Mouse (Mus musculus) kidney, postnatal 36 days (tissue): Measurements from ENCODE around the gene Serpina3i.
"Not testable (repeated sequence)": the region's sequence is repeated elsewhere in the genome, so short reads cannot be mapped to it uniquely, and the experiment has no call there.

Source experiments
- DNase-seq, 2 experiments: peaks; one replicate each; pipeline ENCODE4 v3.0.0; 2021 to 2022; ENCODE audit warnings: mixed read lengths in 2 of 2

The Serpina3i gene

GRCm38 (mm10) chr12:104262863-104263262, at the start of gene Serpina3i:
TSS of gene Serpina3i (plus strand) at chr12:104263122.
- no peak for DNase-seq

DNA sequence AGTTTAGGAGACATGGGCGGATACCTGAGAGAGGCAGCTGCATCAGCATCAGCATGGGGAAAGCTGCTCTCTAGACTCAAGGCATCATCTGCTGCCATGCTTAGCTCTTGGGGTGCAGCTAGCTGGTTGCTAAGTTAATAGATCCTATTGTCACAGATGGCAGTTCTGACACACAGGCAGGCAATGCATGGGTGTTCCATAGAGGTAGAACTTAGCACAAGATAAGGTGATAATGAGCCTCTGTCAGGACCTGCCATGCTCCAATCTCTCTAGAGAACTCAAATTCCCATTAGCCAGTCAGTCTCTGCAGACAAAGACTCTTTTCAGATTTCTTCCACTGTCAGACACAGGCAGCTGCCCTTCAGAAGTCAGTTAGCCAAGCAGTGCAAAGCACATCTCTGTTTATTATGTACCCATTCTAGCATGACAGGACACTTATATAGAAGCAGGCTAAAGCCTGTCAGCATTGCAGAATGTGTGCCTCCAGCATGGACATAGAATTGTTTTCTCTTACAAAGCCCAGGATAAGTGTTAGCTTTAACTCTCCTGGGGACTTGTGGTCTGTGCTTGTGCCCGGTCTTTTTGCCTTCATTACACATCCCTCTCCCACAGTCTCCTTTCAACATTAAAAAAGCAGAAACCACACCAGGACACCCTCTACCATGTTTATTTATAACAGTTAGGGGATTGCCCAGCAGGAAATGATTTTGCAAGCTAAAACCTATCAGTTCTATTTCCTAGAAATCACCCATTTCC, 49.1 kb upstream of the Serpina3i start:
- no peak for DNase-seq

DNA sequence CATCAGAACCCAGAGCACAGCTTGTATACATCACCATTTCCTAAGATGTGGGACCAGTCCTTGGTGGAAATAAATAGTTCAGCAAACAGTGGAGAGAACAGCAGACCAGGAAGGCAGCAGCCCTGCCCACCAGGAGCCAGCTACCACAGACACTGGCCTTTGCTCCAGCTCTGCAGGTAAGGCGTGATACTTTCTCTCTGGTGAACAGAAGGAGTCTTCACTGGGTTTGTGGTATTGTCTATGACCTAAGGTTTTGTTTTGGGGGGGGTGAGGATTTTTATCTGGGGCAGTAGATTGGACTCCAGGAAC, 48.5 kb upstream of the Serpina3i start, which contains the start of gene Serpina3f:
TSS of gene Serpina3f (plus strand) at position 100 of the 309 bp plus-strand sequence.
- DNase-seq: no peak

DNA sequence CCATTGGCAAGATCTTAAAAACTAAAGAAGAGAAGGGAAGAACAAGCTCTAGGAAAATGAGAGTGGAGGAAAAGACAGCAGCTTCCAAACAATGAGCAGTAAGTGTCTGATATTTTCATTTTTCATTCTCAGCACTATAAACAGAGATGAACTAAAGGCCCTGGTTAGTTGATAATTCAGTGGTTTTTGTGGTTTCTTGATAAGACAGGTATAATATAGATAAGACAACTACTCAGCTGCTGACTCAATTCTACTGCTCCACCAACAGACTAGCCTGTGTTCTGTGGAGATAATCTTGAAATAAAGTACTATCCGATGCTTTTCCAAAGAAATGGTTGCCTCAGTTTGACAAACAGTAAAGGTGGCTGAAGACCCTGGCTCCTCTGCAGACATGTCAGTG, 47.7 kb upstream of the Serpina3i start:
- no peak for DNase-seq

GRCm38 (mm10) chr12:104221616-104222015, 41.3 kb upstream of the Serpina3i start:
- no peak for DNase-seq

DNA sequence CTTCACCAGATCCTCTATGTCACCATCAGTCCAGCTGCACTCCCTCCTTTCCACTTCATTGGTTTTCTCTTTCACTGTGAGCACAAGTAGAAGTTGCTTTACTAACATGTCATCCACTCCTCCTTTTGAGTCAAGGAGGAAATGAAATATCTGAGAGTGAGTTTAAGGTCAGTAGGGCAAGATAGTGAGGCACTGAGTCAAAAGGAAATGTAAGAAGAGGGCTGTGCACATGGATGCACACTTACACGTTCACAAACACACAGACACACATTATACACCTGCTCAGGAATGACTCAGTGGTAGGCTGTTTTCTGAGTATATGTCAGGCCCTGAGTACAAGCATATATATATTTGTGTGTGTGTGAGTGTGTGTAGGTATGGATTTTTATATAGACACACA, 39.2 kb upstream of the Serpina3i start:
- DNase-seq: no peak

GRCm38 (mm10) chr12:104224598-104225300, 38.2 kb upstream of the Serpina3i start:
- peak in 1 of 2 experiments; percentile 8 for DNase-seq

DNA sequence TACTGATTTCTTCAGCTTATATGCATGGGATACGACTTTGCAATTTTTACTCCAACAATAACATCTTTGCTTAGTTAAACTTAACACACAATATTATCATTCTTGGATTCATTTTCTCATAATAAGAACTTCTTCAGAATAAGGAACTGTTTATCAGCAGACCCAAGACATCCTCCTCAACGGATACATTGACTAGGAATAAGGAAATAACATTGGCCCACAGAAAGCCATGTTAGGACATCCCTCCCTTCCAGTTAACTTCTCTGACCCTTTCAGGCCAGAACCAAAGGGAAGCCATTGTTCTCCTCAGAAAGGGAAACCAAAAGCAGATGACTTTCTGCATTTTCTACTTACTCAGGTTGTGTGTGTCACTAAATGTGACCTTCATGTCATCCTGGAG, 32.2 kb upstream of the Serpina3i start:
- DNase-seq: no peak

DNA sequence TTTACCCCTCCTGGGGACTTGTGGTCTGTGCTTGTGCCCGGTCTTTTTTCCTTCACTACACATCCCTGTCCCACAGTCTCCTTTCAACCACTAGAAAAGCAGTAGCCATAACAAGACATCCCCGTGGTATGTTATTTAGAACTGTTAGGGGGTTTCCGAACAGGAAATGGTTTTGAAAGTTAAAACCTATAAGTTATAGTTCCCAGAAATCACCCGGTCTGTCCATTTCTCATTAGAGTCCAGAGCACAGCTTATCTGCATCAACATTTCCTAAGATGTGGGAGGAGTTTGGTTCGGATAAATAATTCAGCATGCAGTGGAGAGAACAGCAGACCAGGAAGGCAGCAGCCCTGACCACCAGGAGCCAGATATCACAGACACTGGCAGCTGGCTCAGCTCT, 27.0 kb upstream of the Serpina3i start, which contains the start of gene Serpina3g:
TSS of gene Serpina3g (plus strand) at position 331 of the 400 bp plus-strand sequence.
- no peak for DNase-seq

DNA sequence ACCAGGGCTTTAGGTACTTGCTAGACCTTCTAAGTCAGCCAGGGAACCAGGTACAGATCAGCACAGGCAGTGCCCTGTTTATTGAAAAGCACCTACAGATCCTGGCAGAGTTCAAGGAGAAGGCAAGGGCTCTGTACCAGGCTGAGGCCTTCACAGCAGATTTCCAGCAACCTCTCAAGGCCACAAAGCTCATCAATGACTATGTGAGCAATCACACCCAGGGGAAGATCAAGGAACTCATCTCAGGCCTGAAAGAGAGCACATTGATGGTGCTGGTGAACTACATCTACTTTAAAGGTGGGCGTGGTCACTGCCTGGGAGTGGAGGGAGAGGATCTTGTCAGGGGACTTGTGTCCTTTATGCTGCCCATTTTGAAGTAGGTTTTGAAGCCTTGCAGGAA, 24.9 kb upstream of the Serpina3i start:
- not testable (repeated sequence) for DNase-seq

DNA sequence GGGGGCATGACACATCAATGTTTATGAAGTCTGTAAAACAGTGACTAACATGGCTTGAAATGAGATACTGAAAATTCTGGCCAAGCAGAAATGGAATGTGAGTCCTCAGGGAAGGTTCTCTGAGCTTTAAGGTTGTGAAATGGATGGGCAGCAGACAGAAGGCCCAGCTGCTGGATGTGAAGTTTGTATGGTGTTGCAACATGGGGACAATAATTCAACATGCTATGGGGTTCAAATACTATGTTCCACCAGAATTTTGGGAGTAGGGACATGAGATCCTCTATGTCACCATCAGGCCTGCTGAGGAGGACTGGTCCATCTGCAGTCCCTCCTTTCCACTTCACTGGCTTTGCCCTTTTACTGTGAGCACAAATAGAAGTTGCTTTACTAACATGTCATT, 19.6 kb upstream of the Serpina3i start:
- no peak for DNase-seq

GRCm38 (mm10) chr12:104245092-104245491, 17.8 kb upstream of the Serpina3i start:
- DNase-seq: peak in 1 of 2 experiments; percentile 21

GRCm38 (mm10) chr12:104245595-104245994, 17.3 kb upstream of the Serpina3i start:
- DNase-seq: no peak

- DNase-seq: no peak
These were observed 15.3 kb upstream of the Serpina3i start for GRCm38 (mm10) chr12:104247553-104248002.

GRCm38 (mm10) chr12:104248231-104248630, 14.7 kb upstream of the Serpina3i start:
- no peak for DNase-seq

GRCm38 (mm10) chr12:104261041-104261440, 1.9 kb upstream of the Serpina3i start:
- no peak for DNase-seq

- no peak for DNase-seq
These were observed 3.5 kb downstream of the Serpina3i start for GRCm38 (mm10) chr12:104266374-104266773.

- DNase-seq: no peak
These were observed 15.5 kb downstream of the Serpina3i start for GRCm38 (mm10) chr12:104278216-104279055.

- DNase-seq: no peak
These were observed 16.1 kb downstream of the Serpina3i start for GRCm38 (mm10) chr12:104279056-104279435.

- no peak for DNase-seq
These were observed 20.5 kb downstream of the Serpina3i start for GRCm38 (mm10) chr12:104283380-104283779.

GRCm38 (mm10) chr12:104288336-104288735, 25.4 kb downstream of the Serpina3i start:
- no peak for DNase-seq

DNA sequence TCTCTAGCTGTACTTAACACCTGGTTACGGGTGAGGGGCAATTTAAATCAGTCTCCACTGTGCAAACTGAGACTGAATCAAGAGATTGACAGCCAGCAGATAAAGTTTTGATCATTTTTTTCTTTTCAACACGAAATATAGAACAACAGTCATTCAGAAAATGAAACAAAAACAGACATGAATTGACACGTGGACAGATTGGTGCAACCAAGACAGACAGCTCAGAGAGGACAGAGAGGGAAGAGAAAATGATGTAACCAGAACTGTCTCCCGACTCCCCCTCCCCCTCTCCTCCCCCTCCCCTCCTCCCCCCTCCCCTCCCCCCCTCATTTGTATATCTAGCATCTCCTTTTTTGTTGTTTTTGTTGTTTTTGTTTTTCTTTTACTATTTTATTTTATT, 26.9 kb downstream of the Serpina3i start:
- DNase-seq: no peak

GRCm38 (mm10) chr12:104293963-104294362, 31.0 kb downstream of the Serpina3i start:
- no peak for DNase-seq
